11 mouse cellular contexts compared by ENCODE assay signal in the genomic region with DNA sequence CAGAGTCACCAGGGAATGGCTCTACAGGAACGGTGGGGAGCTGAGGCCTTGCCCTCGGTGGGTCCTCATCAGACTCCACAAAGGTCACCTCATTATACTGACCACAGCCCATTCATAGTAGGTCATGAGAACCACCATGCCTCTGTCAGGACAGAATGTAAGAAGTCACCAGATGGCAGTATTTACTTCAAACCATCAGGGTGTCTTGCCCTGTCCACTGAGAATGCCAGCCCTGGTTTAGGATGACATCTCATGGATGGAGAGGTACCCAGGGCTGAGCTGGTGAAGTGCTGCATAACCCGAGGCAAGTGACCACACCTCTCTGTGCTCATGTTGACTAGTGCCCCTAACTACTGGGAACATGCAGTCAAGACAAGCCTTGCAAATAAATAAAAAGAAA.
A peak's percentile ranks its signal among the peaks of the same experiment; 100 is the strongest.
DNase-seq lines count a peak whose midpoint lies in the region; TF ChIP-seq lines count a peak whose summit lies in the region.
"Had no signal": no experiment of that assay in that cellular context is flagged by ENCODE, and none has a peak within 500 bp of the region (broad histone marks: within the 10 kb centered on the region; RNA-seq: fewer than 3 reads in every experiment).

No protein-coding gene starts in this region.

- no peak for DNase-seq in heart, adult 2 months
- DNase-seq in heart, adult 18-20 months, result no peak
- DNase-seq in layer of hippocampus, adult 2 months (ENCODE audit: low spot score in 2 of 2), result no peak
- DNase-seq in layer of hippocampus, adult 11-12 months (ENCODE audit: low spot score), result no peak
- DNase-seq in adrenal gland, postnatal 36 days, result no peak
- no peak for DNase-seq in left cerebral cortex, adult 9 months (ENCODE audit: low spot score in 2 of 2)
- DNase-seq: adrenal gland, postnatal 10 days; kidney, postnatal 10 days had no signal

- H3K79me2 ChIP-seq in heart, adult 2 months (replicated peaks; ENCODE audit: control insufficient read depth, insufficient read depth, low read length), result peaks cover 7% of the 10 kb centered on the region

- H3K4me3 ChIP-seq in heart, adult 2 months, result no peak overlapping the region
- no peak overlapping the region for H3K4me3 ChIP-seq in layer of hippocampus, adult 2 months
- no peak overlapping the region for H3K4me3 ChIP-seq in bone marrow, adult 2 months (replicated peaks; ENCODE audit: control insufficient read depth, low read depth, low read length)
- H3K4me3 ChIP-seq in cortical plate, adult 2 months (ENCODE audit: insufficient read depth, low read length), result no peak overlapping the region

- peaks cover 79% of the 10 kb centered on the region for H3K4me1 ChIP-seq in heart, adult 2 months (ENCODE audit: control insufficient read depth, insufficient read depth, low read length)
- peaks cover 12% of the 10 kb centered on the region for H3K4me1 ChIP-seq in bone marrow, adult 2 months (ENCODE audit: control insufficient read depth, insufficient read depth, low read length)
- H3K4me1 ChIP-seq in cortical plate, adult 2 months (ENCODE audit: control insufficient read depth, insufficient read depth, low read length), result peaks cover 50% of the 10 kb centered on the region

- no peak for TF ChIP-seq POLR2A in heart, adult 2 months (IDR thresholded peaks at IDR 0.05; ENCODE audit: insufficient read depth, low read depth, low read length)
- no peak for TF ChIP-seq POLR2A in bone marrow, adult 2 months (IDR thresholded peaks at IDR 0.05; ENCODE audit: borderline replicate concordance, control insufficient read depth, low read depth, low read length)
- no peak for TF ChIP-seq POLR2A in cortical plate, adult 2 months (IDR thresholded peaks at IDR 0.05; ENCODE audit: extremely low read depth, insufficient read depth, low read length)

- peak overlapping the region; percentile 77 for H3K27ac ChIP-seq in heart, adult 2 months
- peak overlapping the region; percentile 82 for H3K27ac ChIP-seq in layer of hippocampus, adult 2 months
- H3K27ac ChIP-seq in bone marrow, adult 2 months (ENCODE audit: control insufficient read depth, insufficient read depth, low read depth, low read length, poor library complexity), result peak overlapping the region; percentile 43
- H3K27ac ChIP-seq in cortical plate, adult 2 months (ENCODE audit: insufficient read depth, low read length), result peak overlapping the region; percentile 51

- H3K9ac ChIP-seq in heart, adult 2 months (ENCODE audit: low read depth, low read length), result no peak overlapping the region

- no peaks in the 10 kb centered on the region for H3K27me3 ChIP-seq in heart, adult 2 months (ENCODE audit: control insufficient read depth, insufficient read depth, low read length)
- H3K27me3 ChIP-seq: Patski had no signal

- peak; percentile 40 for TF ChIP-seq CTCF in heart, adult 2 months (IDR thresholded peaks at IDR 0.05)
- peak; percentile 46 for TF ChIP-seq CTCF in layer of hippocampus, adult 2 months (conservative IDR thresholded peaks at IDR 0.05)
- TF ChIP-seq CTCF in bone marrow, adult 2 months (IDR thresholded peaks at IDR 0.05; ENCODE audit: control insufficient read depth, insufficient read depth, low read length), result no peak
- TF ChIP-seq CTCF in cortical plate, adult 2 months (IDR thresholded peaks at IDR 0.05; ENCODE audit: extremely low read depth, insufficient read depth, low read length), result 0 out of 2 replicates have a peak, but pooled peaks have one; percentile 2

- intact Hi-C loops in heart, adult 2 months (cut with DNase I), result loop anchor here (2.0 kb wide), 1 partner anchor 17 kb away; no protein-coding TSS in a partner anchor

- 71% methylated on average over 3 of the region's 3 CpGs for WGBS in heart, adult 2 months
- WGBS in bone marrow, adult 2 months, result 70% methylated on average over 3 of the region's 3 CpGs

- no peak for TF ChIP-seq EP300 in heart, adult 2 months (IDR thresholded peaks at IDR 0.05; ENCODE audit: insufficient read depth, low read depth, low read length)

- peaks cover 23% of the 10 kb centered on the region for H3K36me3 ChIP-seq in heart, adult 2 months (ENCODE audit: control insufficient read depth, insufficient read depth, low read length)
